Mouse (Mus musculus): Measurements from ENCODE around the gene Ppp3cb. TPM values are rescaled to one million over a fixed set of nuclear protein-coding genes. Genes with fewer than 3 reads are reported as not detected.

The Ppp3cb gene
- polyA plus RNA-seq, 1 experiment = 10.0 TPM

DNA sequence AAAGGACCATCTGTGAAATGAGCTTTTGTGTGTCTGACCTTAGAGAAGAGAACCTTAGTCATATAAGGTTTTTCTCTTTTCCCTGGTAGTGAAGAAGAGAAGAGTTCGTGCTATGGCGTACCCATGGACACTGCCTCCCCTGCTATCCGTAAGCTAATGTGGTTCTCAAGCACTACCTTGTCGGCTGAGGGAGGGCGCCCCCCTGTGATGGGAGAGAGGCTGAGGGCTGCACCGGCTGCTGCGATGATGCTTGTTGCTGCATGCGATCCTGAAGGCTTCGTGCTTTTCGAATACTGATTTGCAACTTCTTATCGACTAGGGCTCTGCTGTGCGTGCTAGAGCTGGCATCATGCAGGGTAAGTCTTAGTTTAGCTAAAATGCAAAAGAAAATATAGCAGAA, 18.3 kb upstream of the Ppp3cb start:
- no peaks in the 10 kb centered on the region; the same call in none of the 2 replicates for H3K36me3 ChIP-seq (ENCODE audit: control insufficient read depth, insufficient read depth, low read length)
- no peaks in the 10 kb centered on the region for H3K27me3 ChIP-seq (ENCODE audit: control insufficient read depth, insufficient read depth, low read length)
- TF ChIP-seq POLR2A (IDR thresholded peaks at IDR 0.05; ENCODE audit: control insufficient read depth, low read depth, low read length) = no peak
- no peak for TF ChIP-seq CTCF (IDR thresholded peaks at IDR 0.05; ENCODE audit: control insufficient read depth, insufficient read depth, insufficient replicate concordance, low read depth, low read length)
- no peaks in the 10 kb centered on the region; the same call in 1 of the 2 replicates for H3K4me1 ChIP-seq (ENCODE audit: control insufficient read depth, insufficient read depth, low read length)
- H3K27ac ChIP-seq (ENCODE audit: control insufficient read depth, insufficient read depth, low read depth, low read length) = no peak overlapping the region
- no peak overlapping the region for H3K4me3 ChIP-seq (ENCODE audit: control insufficient read depth, low read depth, low read length)

DNA sequence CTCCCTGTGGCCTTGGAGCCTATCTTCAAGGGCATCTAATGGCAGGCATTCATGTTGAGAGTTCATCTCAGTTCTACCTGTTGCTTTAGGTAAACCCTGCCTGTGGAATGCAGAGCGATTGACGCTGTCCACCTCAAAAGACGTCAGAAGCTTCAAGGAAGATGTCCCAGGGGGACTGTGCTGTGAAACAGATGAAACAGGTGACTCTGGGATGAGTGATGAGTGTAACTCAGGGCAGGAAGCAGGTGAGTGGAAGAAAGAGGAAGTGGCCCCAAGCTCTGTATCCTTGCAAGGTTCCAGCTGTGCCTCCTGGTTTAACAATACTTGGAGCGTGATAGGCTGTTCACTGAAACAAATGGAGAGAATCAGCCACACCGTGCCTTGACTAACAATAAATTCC, 15.5 kb upstream of the Ppp3cb start:
- no peak for TF ChIP-seq POLR2A (IDR thresholded peaks at IDR 0.05; ENCODE audit: control insufficient read depth, low read depth, low read length)
- no peak for TF ChIP-seq CTCF (IDR thresholded peaks at IDR 0.05; ENCODE audit: control insufficient read depth, insufficient read depth, insufficient replicate concordance, low read depth, low read length)
- Histone ChIP-seq H3K4me3 (ENCODE audit: control insufficient read depth, low read depth, low read length) (no peak overlapping the region), H3K27me3 (ENCODE audit: control insufficient read depth, insufficient read depth, low read length) (no peaks in the 10 kb centered on the region), H3K4me1 (ENCODE audit: control insufficient read depth, insufficient read depth, low read length) (no peaks in the 10 kb centered on the region; the same call in 1 of the 2 replicates), H3K36me3 (ENCODE audit: control insufficient read depth, insufficient read depth, low read length) (no peaks in the 10 kb centered on the region; the same call in none of the 2 replicates), H3K27ac (ENCODE audit: control insufficient read depth, insufficient read depth, low read depth, low read length) (no peak overlapping the region)

DNA sequence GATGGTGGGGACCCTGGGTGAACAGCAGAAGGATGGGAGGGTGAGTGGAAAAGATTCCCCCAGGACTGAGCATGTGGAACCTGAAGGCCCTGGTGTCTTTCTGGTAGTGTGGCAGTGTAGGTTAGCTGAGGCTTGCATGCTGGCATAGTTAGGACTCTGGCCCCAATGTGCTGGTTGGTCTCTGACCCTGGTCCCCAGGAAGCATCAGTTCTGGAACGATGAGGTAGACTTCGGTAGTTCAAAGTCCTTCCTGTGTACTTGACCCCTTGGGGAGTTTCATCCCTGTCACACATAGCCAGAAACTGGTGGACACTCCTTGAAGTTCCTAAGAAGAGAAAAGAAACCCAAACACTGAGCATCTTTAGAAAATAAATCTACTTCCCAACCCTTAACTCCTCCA, 3.8 kb upstream of the Ppp3cb start:
- TF ChIP-seq POLR2A (IDR thresholded peaks at IDR 0.05; ENCODE audit: control insufficient read depth, low read depth, low read length) (no peak), CTCF (IDR thresholded peaks at IDR 0.05; ENCODE audit: control insufficient read depth, insufficient read depth, insufficient replicate concordance, low read depth, low read length) (no peak)
- no peak overlapping the region for H3K4me3 ChIP-seq (ENCODE audit: control insufficient read depth, low read depth, low read length)
- no peaks in the 10 kb centered on the region for H3K27me3 ChIP-seq (ENCODE audit: control insufficient read depth, insufficient read depth, low read length)
- no peaks in the 10 kb centered on the region; the same call in 1 of the 2 replicates for H3K4me1 ChIP-seq (ENCODE audit: control insufficient read depth, insufficient read depth, low read length)
- peaks cover 4% of the 10 kb centered on the region for H3K36me3 ChIP-seq (ENCODE audit: control insufficient read depth, insufficient read depth, low read length)
- H3K27ac ChIP-seq (ENCODE audit: control insufficient read depth, insufficient read depth, low read depth, low read length) = no peak overlapping the region

DNA sequence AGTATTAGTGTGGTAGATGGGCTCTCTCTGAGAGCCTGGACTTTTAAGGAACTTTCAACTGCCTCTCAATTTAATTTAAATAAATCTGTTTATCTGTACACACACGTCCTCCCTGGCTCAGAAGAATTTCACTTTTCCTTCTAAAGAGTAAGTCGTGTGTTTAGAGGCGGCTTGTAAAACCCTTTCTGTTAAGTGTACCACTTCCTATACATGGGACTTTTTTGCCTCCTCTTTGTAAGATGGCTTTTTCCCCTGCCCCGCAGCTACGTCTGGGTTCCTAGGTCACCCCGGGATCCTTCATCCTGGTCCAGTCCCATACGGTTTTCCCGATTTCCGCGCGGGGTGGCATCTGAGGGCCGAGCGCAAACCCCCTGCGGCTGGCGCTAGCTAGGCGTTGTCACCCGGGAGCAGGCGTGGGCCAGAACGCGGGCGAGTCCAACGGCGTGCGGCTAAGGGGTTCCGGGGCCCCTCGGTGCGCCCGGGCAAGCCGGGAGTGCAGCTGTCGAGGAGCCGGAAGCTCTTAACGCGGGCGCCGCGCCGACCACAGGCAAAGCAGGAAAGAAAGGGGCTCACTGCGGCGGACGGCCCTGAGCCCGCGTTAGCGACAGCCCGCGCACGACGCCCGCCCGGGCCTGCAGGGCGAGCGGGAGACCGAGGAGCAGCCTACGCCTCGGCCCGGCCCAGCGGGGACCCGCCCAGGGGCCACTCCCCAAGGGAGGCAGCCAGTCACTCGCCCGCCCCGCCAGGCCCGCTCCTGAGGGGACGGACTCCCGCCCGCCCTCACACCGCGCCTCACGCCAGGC, 643 bp downstream of the Ppp3cb start:
- TF ChIP-seq POLR2A (IDR thresholded peaks at IDR 0.05; ENCODE audit: control insufficient read depth, low read depth, low read length) (peak; percentile 78), CTCF (IDR thresholded peaks at IDR 0.05; ENCODE audit: control insufficient read depth, insufficient read depth, insufficient replicate concordance, low read depth, low read length) (no peak)

DNA sequence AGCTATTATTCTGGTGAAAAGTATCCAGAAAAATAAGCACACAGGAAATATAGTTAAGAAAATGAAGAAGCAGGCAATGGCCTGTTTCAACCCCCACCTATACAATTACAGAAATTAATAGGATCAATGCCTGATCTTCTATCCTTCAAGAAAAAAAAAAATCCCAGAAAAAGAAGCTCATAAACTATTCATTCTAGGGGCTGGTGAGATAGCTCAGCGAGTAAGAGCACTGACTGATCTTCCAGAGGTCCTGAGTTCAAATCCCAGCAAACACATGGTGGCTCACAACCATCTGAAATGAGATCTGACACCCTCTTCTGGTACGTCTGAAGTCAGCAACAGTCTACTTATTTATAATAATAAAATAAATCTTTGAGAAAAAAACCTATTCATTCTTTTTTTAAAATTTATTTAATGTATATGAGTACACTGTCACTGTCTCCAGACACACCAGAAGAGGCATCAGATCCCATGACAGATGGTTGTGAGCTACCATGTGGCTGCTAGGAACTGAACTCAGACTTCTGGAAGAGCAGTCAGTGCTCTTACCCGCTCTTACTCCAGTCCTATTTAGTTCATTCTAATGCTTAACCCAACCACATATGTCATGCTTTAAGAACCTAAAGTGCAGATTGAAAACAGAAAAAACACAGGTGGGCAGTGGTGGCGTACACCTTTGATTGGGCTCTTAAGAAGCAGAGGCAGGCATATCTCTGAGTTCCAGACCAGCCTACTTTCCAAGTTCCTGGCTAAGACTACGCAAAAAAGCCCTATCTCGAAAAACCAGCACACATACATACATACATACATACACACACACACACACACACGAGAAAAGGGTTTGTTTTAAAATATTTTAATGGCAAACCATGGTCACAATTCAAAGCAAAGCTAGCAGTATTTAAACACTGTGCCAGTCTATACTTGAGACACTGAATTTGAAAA, 1.6 kb downstream of the Ppp3cb start:
- H3K4me3 ChIP-seq (ENCODE audit: control insufficient read depth, low read depth, low read length) = peak overlapping the region; percentile 40; the same call in 1 of the 2 replicates
- H3K27ac ChIP-seq (ENCODE audit: control insufficient read depth, insufficient read depth, low read depth, low read length) = no peak overlapping the region

More for the DNA sequence above, 643 bp downstream of the Ppp3cb start:
- Histone ChIP-seq H3K27me3 (ENCODE audit: control insufficient read depth, insufficient read depth, low read length) (no peaks in the 10 kb centered on the region), H3K27ac (ENCODE audit: control insufficient read depth, insufficient read depth, low read depth, low read length) (peak overlapping the region; percentile 97), H3K4me3 (ENCODE audit: control insufficient read depth, low read depth, low read length) (peak overlapping the region; percentile 97), H3K36me3 (ENCODE audit: control insufficient read depth, insufficient read depth, low read length) (peaks cover 4% of the 10 kb centered on the region), H3K4me1 (ENCODE audit: control insufficient read depth, insufficient read depth, low read length) (peaks cover 2% of the 10 kb centered on the region; the same call in 1 of the 2 replicates)

DNA sequence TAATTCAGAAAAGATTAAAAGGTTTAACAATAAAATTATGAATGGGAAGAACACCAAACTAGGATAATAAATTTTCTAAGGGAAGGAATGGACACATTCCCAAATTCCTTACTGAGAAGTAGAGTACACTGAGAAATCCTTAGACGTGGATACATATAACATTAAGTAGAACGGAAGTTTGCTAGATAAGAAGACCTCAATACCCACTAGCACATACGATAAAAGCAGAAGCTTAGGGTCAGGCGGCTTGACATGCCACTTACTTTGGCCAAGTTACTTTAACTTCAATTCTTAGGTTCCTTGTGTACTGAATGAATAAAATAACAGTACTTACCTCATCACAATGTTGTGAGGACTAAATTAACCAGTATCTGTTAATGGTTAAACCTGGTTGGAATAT, 16.7 kb downstream of the Ppp3cb start:
- H3K4me3 ChIP-seq (ENCODE audit: control insufficient read depth, low read depth, low read length) = no peak overlapping the region
- no peak overlapping the region for H3K27ac ChIP-seq (ENCODE audit: control insufficient read depth, insufficient read depth, low read depth, low read length)
- 0 out of 2 replicates have a peak, but pooled peaks cover 1% of the 10 kb centered on the region for H3K36me3 ChIP-seq (ENCODE audit: control insufficient read depth, insufficient read depth, low read length)
- no peak for TF ChIP-seq POLR2A (IDR thresholded peaks at IDR 0.05; ENCODE audit: control insufficient read depth, low read depth, low read length)
- no peak for TF ChIP-seq CTCF (IDR thresholded peaks at IDR 0.05; ENCODE audit: control insufficient read depth, insufficient read depth, insufficient replicate concordance, low read depth, low read length)
- no peaks in the 10 kb centered on the region for H3K27me3 ChIP-seq (ENCODE audit: control insufficient read depth, insufficient read depth, low read length)
- H3K4me1 ChIP-seq (ENCODE audit: control insufficient read depth, insufficient read depth, low read length) = no peaks in the 10 kb centered on the region

More for the DNA sequence above, 1.6 kb downstream of the Ppp3cb start:
- no peak for TF ChIP-seq CTCF (IDR thresholded peaks at IDR 0.05; ENCODE audit: control insufficient read depth, insufficient read depth, insufficient replicate concordance, low read depth, low read length)
- TF ChIP-seq POLR2A (IDR thresholded peaks at IDR 0.05; ENCODE audit: control insufficient read depth, low read depth, low read length) = no peak
- Histone ChIP-seq H3K4me1 (ENCODE audit: control insufficient read depth, insufficient read depth, low read length) (peaks cover 2% of the 10 kb centered on the region; the same call in 1 of the 2 replicates), H3K36me3 (ENCODE audit: control insufficient read depth, insufficient read depth, low read length) (no peaks in the 10 kb centered on the region), H3K27me3 (ENCODE audit: control insufficient read depth, insufficient read depth, low read length) (no peaks in the 10 kb centered on the region)

DNA sequence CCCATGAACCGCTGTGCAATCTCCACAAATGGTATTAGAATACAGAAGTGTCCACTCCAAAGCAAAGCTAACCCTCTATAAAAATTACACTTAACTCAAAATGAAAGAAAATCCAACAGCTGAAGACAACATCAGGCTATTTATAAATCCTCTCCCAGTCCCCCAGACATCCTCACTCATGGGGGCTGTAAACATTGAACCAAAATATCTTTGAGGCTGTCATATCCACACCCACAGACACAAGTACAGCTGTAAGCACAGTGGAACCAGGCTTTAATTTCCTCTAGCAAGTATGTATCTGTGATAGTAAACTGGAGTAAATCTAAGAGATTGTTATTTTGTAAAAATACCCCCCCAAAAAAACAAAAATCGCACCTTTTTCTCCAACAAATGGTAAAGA, 26.2 kb downstream of the Ppp3cb start:
- Histone ChIP-seq H3K4me1 (ENCODE audit: control insufficient read depth, insufficient read depth, low read length) (no peaks in the 10 kb centered on the region), H3K36me3 (ENCODE audit: control insufficient read depth, insufficient read depth, low read length) (no peaks in the 10 kb centered on the region), H3K27ac (ENCODE audit: control insufficient read depth, insufficient read depth, low read depth, low read length) (no peak overlapping the region), H3K4me3 (ENCODE audit: control insufficient read depth, low read depth, low read length) (no peak overlapping the region), H3K27me3 (ENCODE audit: control insufficient read depth, insufficient read depth, low read length) (no peaks in the 10 kb centered on the region)
- TF ChIP-seq CTCF (IDR thresholded peaks at IDR 0.05; ENCODE audit: control insufficient read depth, insufficient read depth, insufficient replicate concordance, low read depth, low read length) = no peak
- no peak for TF ChIP-seq POLR2A (IDR thresholded peaks at IDR 0.05; ENCODE audit: control insufficient read depth, low read depth, low read length)
